Mouse (Mus musculus) C2C12 (cell line): ENCODE measurements around the gene Stxbp1.

Experiments used
- CTCF ChIP-seq: IDR thresholded peaks from one replicate; pipeline ENCODE4 v1.5.1; 2011; ENCODE audit not compliant: control insufficient read depth, insufficient read depth, insufficient read length
- MAX ChIP-seq: IDR thresholded peaks from one replicate; pipeline ENCODE4 v1.6.1; 2011; ENCODE audit warnings: mild to moderate bottlenecking, control low read depth
- MYOD1 ChIP-seq: IDR thresholded peaks from one replicate; pipeline ENCODE4 v1.6.1; 2011; ENCODE audit warnings: low read depth; ENCODE audit not compliant: control insufficient read depth, insufficient read length
- USF1 ChIP-seq: IDR thresholded peaks from one replicate; pipeline ENCODE4 v1.6.1; 2011; ENCODE audit warnings: low read depth, mild to moderate bottlenecking, control low read depth, moderate library complexity

GRCm38 (mm10) chr2:32884745-32885144, 37.7 kb upstream of the Stxbp1 start:
- TF ChIP-seq CTCF (no peak), MYOD1 (no peak), MAX (no peak), USF1 (no peak)
